Mouse (Mus musculus): ENCODE results near the gene Vmn1r21. TPM values are rescaled to one million over a fixed set of nuclear protein-coding genes. Genes with fewer than 3 reads are reported as not detected.
A peak's percentile ranks its signal among the peaks of the same experiment; 100 is the strongest.

Vmn1r21 gene
- polyA plus RNA-seq, 1 experiment from 2014 or later: not detected

DNA sequence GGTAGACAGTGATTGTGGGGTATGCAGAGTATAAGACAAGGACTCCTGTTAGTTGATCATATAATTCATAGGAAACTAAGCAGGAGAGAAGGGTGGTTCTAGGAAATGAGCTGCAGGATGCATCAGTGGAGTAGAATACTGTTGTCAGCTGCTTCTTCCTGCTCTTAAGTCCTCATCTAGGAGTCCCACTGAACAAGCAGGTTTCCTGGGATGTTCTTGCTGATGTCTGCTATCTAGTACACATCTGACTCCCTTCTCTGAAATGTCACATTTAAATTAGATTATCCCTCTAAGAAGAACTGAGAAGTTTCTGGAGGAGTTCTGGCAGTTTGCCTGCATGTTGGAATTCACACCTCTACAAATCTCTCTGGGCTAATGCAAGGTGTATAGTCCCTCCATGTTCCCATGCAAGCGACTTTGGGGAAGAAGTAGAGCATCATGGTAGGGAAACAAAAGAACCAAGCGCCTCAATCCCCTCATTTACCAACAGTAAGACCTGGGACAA is 35.7 kb downstream of the Vmn1r21 start:
- no peak overlapping the region for H3K9ac ChIP-seq (ENCODE audit: low read length)
- no peak for ATAC-seq (ENCODE audit: low read depth)
- H3K36me3 ChIP-seq (ENCODE audit: control insufficient read depth, insufficient read depth, low read length): no peaks in the 10 kb centered on the region
- WGBS: 81% methylated on average over 2 of the region's 2 CpGs
- H3K9me3 ChIP-seq (ENCODE audit: control insufficient read depth, low read length): peaks cover under 1% of the 10 kb centered on the region; the same call in 1 of the 2 replicates
- no peak overlapping the region for H3K4me3 ChIP-seq (ENCODE audit: low read length)
- no peaks in the 10 kb centered on the region for H3K4me1 ChIP-seq (replicated peaks; ENCODE audit: control insufficient read depth, insufficient read depth, low read length)
- no peak overlapping the region for H3K4me2 ChIP-seq (ENCODE audit: low read depth, low read length)
- no peaks in the 10 kb centered on the region for H3K27me3 ChIP-seq (ENCODE audit: control insufficient read depth, insufficient read depth, low read depth, low read length)
- no peak overlapping the region for H3K27ac ChIP-seq (ENCODE audit: low read length)

DNA sequence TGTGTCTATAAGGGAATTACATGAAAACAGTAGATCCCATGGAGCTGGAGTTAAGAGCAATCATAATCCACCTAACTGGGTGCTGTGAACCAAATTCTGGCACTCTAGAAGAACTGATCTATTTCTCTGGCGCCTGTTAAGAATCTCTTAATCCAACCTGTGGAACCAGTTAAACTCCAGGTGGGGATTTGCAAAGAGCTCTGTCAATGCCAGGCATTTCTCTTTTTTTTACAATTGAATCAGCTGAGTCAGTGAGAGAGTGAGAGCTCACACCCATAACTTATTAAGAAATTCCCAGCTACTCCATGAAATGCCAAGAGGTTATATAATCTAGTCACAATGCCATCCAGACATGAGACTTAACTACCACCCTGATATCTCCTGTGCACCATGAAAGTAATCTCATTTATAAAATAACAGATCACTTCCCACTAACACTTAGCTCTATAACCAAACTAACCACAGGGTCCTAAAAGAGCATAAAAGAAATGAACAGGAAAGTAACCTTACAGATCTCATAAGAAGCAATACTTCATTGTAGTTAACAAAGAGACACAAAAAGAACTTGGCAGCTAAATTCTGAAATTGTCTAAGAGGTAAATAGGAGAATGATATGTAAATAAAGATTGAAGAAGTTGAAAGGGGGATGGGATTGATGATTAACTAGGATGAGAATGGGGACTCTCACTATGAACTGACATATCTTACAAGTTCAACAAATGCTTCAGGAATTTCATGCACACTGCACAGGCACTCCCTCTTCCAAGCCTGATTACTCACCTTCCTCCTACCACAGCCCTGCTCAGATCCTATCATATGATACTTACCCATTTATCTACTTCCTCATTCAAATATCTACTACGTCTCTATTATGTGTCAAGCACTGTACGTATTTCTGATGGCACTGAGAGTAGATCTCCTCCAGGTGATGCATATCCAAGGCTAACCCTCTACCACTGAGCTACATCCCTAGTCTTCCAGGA is 38.1 kb downstream of the Vmn1r21 start:
- 60% methylated on average over 3 of the region's 3 CpGs for WGBS

GRCm38 (mm10) chr6:57805218-57806069 is 44.7 kb downstream of the Vmn1r21 start:
- H3K4me3 ChIP-seq (ENCODE audit: low read length): no peak overlapping the region
- WGBS: 89% methylated on average over 5 of the region's 5 CpGs
- no peak overlapping the region for H3K4me2 ChIP-seq (ENCODE audit: low read depth, low read length)
- no peaks in the 10 kb centered on the region for H3K36me3 ChIP-seq (ENCODE audit: control insufficient read depth, insufficient read depth, low read length)
- H3K27me3 ChIP-seq (ENCODE audit: control insufficient read depth, insufficient read depth, low read depth, low read length): no peaks in the 10 kb centered on the region
- H3K9ac ChIP-seq (ENCODE audit: low read length): no peak overlapping the region
- H3K9me3 ChIP-seq (ENCODE audit: control insufficient read depth, low read length): peaks cover 3% of the 10 kb centered on the region; the same call in 1 of the 2 replicates
- ATAC-seq (ENCODE audit: low read depth): no peak
- H3K4me1 ChIP-seq (replicated peaks; ENCODE audit: control insufficient read depth, insufficient read depth, low read length): no peaks in the 10 kb centered on the region
- no peak overlapping the region for H3K27ac ChIP-seq (ENCODE audit: low read length)

More for the DNA sequence above, 38.1 kb downstream of the Vmn1r21 start:
- Histone ChIP-seq H3K4me1 (replicated peaks; ENCODE audit: control insufficient read depth, insufficient read depth, low read length) (no peaks in the 10 kb centered on the region), H3K27ac (ENCODE audit: low read length) (no peak overlapping the region), H3K27me3 (ENCODE audit: control insufficient read depth, insufficient read depth, low read depth, low read length) (no peaks in the 10 kb centered on the region), H3K36me3 (ENCODE audit: control insufficient read depth, insufficient read depth, low read length) (no peaks in the 10 kb centered on the region), H3K4me2 (ENCODE audit: low read depth, low read length) (no peak overlapping the region), H3K9me3 (ENCODE audit: control insufficient read depth, low read length) (peaks cover 3% of the 10 kb centered on the region; the same call in 1 of the 2 replicates), H3K9ac (ENCODE audit: low read length) (no peak overlapping the region), H3K4me3 (ENCODE audit: low read length) (no peak overlapping the region)
- ATAC-seq (ENCODE audit: low read depth): no peak

DNA sequence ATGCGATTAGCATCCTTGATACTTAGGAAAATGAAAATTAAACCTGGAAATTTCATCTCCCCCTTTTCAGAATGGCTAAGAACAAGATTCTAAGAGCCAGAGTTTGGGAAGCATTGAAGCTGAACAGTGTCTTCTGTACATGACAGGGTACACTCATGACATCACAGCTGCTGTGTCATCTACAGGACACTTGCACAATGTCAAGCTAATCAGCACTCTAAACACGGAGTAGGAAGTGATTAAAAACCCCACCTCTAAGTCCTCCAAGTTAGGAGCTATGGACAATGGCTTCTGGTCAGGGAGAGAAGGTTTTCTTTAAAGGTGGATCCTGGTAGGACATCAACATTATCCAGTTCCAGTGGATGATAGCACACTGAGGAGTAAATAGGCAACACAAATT is 47.0 kb downstream of the Vmn1r21 start:
- no peak for ATAC-seq (ENCODE audit: low read depth)
- Histone ChIP-seq H3K36me3 (ENCODE audit: control insufficient read depth, insufficient read depth, low read length) (no peaks in the 10 kb centered on the region), H3K4me2 (ENCODE audit: low read depth, low read length) (no peak overlapping the region), H3K27ac (ENCODE audit: low read length) (no peak overlapping the region), H3K27me3 (ENCODE audit: control insufficient read depth, insufficient read depth, low read depth, low read length) (no peaks in the 10 kb centered on the region), H3K9me3 (ENCODE audit: control insufficient read depth, low read length) (no peaks in the 10 kb centered on the region), H3K9ac (ENCODE audit: low read length) (no peak overlapping the region), H3K4me3 (ENCODE audit: low read length) (no peak overlapping the region), H3K4me1 (replicated peaks; ENCODE audit: control insufficient read depth, insufficient read depth, low read length) (no peaks in the 10 kb centered on the region)
- WGBS: 60% methylated on average over 2 of the region's 2 CpGs

DNA sequence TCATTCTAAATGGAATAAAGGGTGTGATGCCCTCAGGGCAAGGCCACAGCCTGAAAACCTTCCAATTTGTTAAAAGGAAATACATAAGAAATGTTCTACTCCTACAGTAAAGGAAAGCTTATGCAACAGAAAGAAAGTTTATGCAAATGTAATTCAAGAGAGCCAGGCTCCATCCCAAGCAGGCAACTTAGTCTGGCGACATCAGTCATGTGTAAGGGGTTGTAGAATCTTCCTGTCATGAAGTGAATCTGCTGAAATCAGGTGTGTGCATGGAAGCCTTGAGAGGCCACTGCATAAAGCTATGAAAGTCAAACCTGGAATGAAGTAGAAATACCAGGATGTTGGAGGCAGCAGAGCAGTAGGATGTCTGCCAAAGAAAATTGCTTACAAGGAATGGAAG is 51.2 kb downstream of the Vmn1r21 start:
- ATAC-seq (ENCODE audit: low read depth): no peak
- WGBS: 80% methylated on average over 1 of the region's 1 CpGs
- no peak overlapping the region for H3K4me2 ChIP-seq (ENCODE audit: low read depth, low read length)
- no peak overlapping the region for H3K27ac ChIP-seq (ENCODE audit: low read length)
- no peaks in the 10 kb centered on the region for H3K27me3 ChIP-seq (ENCODE audit: control insufficient read depth, insufficient read depth, low read depth, low read length)
- H3K9me3 ChIP-seq (ENCODE audit: control insufficient read depth, low read length): no peaks in the 10 kb centered on the region
- H3K36me3 ChIP-seq (ENCODE audit: control insufficient read depth, insufficient read depth, low read length): no peaks in the 10 kb centered on the region
- H3K4me1 ChIP-seq (replicated peaks; ENCODE audit: control insufficient read depth, insufficient read depth, low read length): peaks cover 8% of the 10 kb centered on the region; the same call in 1 of the 2 replicates
- no peak overlapping the region for H3K4me3 ChIP-seq (ENCODE audit: low read length)
- H3K9ac ChIP-seq (ENCODE audit: low read length): no peak overlapping the region

GRCm38 (mm10) chr6:57796853-57797423 is 53.2 kb downstream of the Vmn1r21 start:
- Histone ChIP-seq H3K27me3 (ENCODE audit: control insufficient read depth, insufficient read depth, low read depth, low read length) (no peaks in the 10 kb centered on the region), H3K4me2 (ENCODE audit: low read depth, low read length) (no peak overlapping the region), H3K4me1 (replicated peaks; ENCODE audit: control insufficient read depth, insufficient read depth, low read length) (peaks cover 8% of the 10 kb centered on the region; the same call in 1 of the 2 replicates), H3K9ac (ENCODE audit: low read length) (no peak overlapping the region), H3K36me3 (ENCODE audit: control insufficient read depth, insufficient read depth, low read length) (no peaks in the 10 kb centered on the region), H3K27ac (ENCODE audit: low read length) (no peak overlapping the region), H3K9me3 (ENCODE audit: control insufficient read depth, low read length) (no peaks in the 10 kb centered on the region), H3K4me3 (ENCODE audit: low read length) (no peak overlapping the region)
- no peak for ATAC-seq (ENCODE audit: low read depth)
- 86% methylated on average over 3 of the region's 3 CpGs for WGBS

GRCm38 (mm10) chr6:57795835-57796234 is 54.3 kb downstream of the Vmn1r21 start:
- H3K9me3 ChIP-seq (ENCODE audit: control insufficient read depth, low read length): no peaks in the 10 kb centered on the region
- peaks cover 8% of the 10 kb centered on the region; the same call in 1 of the 2 replicates for H3K4me1 ChIP-seq (replicated peaks; ENCODE audit: control insufficient read depth, insufficient read depth, low read length)
- H3K27me3 ChIP-seq (ENCODE audit: control insufficient read depth, insufficient read depth, low read depth, low read length): no peaks in the 10 kb centered on the region
- no peak overlapping the region for H3K9ac ChIP-seq (ENCODE audit: low read length)
- peak; percentile 26; the same call in 1 of the 2 replicates for ATAC-seq (ENCODE audit: low read depth)
- H3K4me3 ChIP-seq (ENCODE audit: low read length): no peak overlapping the region
- H3K36me3 ChIP-seq (ENCODE audit: control insufficient read depth, insufficient read depth, low read length): no peaks in the 10 kb centered on the region
- no peak overlapping the region for H3K4me2 ChIP-seq (ENCODE audit: low read depth, low read length)
- WGBS: 44% methylated on average over 3 of the region's 3 CpGs
- no peak overlapping the region; the same call in 1 of the 2 replicates for H3K27ac ChIP-seq (ENCODE audit: low read length)
